Mouse (Mus musculus) cerebellum, postnatal 36 days (tissue): ENCODE measurements around the gene Trim23.
"Not testable (repeated sequence)": the region's sequence is repeated elsewhere in the genome, so short reads cannot be mapped to it uniquely, and the experiment has no call there.

Experiments used
- DNase-seq, 2 experiments: peaks; one replicate each; pipeline ENCODE4 v3.0.0; 2021 to 2022; ENCODE audit warnings: mixed read lengths in 2 of 2

The Trim23 gene

DNA sequence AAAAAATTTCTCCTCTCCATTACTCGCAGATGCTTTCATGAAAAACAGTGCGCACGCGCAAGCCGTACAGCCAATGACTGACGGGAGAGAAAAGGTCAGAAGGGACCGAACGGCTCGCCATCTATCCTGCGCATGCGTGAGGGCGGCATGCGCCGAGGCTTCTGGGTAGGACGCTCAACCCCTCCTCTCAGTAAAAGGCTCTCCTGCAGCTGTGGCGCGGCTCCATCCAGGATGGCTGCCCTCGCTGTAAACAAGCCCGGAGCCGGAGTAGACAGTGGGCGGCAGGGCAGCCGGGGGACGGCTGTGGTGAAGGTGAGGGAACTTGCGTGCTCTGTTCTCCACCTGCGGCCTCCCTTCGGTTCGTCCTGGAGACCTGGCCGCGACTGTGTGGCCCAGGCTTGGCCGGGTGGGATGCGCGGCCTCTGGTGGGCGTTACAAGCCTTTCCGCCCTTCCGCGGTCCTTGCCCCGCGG is at the start of gene Trim23:
Gene Trim23 (plus strand): TSS at position 148 of the 472 bp plus-strand sequence.
- DNase-seq, result peak; percentile 97

DNA sequence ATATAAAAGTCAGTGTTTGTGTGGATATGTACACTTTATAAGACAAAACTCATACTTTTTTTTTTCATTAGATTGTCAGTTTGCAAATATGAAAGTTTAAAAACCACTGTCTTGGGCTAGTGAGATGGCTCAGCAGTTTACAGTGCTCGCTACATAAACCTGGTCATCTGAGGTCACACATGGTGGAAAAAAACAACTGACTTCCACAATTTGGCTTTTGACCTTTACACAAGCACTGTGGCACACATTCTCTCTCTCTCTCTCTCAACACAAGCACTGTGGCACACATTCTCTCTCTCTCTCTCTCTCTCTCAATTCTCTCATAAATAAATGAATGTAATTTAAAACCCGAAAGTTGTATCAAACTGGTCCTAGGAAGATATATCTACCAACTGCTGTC is 46.0 kb upstream of the Trim23 start:
- no peak for DNase-seq

DNA sequence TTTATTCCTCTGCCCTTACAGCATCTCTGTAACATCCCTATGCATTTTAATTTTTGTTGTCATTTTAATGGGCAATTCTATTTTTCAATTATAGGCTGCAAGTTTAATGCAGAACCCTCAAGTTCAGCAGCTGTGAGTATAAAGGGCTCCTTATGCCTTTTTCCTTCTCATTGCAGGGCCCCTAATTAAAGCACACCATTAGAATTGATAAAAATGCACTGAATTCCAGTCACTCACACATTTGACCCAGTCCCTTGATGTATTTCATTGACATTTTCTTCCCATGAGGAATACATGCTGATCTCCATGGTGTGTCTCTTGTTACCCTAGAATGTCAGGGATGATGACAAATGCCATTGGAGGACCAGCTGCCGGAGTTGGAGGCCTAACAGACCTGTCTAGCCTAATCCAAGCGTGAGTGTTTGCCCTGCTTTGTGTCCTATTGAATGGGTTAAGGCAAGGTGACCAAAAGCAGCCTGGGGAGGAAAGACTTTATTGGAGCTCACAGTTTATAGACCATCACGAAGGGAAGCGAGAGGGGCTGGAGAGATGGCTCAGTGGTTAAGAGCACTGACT is 44.0 kb upstream of the Trim23 start:
- no peak for DNase-seq

DNA sequence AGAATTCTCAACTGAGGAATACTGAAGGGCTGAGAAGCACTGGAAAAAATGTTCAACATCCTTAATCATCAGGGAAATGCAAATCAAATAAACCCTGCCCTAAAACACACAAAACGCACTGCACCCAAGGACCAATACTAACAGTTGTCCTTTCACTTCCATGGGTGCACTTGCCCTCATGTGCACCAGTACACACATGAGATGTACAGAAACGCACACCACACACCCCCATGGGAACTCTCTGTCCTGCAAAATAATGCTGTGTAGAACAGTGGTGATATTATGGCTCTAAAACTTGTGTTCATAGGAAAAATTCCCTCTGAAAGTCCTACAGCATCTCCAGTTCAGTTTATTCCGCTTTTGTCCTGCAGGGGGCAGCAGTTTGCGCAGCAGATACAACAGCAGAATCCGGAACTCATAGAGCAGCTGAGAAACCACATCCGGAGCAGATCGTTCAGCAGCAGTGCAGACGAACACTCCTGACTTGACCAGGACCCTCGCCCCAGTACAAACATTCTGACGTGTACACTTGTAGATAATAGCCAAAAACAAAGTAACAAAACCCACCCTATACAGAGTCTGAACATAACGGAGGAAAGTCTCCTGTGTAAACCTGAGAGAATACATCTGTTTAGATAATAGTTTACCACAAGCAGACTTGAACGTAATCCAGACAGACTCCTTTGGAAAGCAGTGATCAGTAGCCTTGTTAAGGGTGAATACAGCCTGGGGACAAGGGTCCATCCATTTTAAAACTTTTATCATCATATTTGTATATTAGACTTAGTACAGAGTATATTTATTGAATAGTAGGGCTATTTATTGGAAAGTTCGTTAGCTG is 39.0 kb upstream of the Trim23 start:
- peak; percentile 79 to 86 for DNase-seq

DNA sequence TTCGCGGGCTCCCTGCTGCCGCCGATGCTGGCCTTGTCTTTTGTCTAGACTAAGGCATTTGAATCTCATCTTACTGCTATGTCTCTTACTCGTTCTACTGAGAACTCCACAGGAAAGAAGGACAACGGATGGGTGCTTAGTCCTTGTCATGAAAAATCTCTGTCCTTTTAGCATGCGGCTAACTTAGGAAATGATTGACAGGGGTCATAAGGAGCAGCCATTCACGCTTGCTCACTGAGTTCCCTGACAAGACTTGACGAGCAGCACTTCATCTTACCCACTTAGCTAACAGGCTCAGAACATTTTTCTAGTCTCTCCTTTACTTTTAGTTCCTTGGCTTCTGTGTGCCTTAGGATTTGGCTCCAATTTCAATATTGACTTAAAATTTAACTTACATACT is 33.7 kb upstream of the Trim23 start:
- no peak for DNase-seq

DNA sequence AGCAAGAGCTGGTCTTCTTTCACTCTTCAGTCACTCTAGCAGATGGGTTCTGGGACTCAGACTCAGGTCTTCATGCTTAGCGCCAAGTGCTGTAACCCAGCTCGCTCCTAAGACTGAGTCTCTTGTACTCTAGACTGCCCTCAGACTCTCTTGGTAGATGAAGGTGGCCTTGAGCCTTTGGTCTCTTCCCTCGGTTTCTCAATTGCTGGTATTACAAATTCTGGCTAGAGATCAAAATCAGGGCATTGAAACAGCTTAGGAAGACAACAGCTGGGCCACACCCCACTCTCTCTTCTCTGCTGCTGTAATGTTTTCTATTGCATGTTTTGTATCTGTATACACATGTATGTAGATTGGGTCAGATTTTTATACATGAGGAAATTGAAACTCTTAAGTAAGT is 33.0 kb upstream of the Trim23 start:
- no peak for DNase-seq

DNA sequence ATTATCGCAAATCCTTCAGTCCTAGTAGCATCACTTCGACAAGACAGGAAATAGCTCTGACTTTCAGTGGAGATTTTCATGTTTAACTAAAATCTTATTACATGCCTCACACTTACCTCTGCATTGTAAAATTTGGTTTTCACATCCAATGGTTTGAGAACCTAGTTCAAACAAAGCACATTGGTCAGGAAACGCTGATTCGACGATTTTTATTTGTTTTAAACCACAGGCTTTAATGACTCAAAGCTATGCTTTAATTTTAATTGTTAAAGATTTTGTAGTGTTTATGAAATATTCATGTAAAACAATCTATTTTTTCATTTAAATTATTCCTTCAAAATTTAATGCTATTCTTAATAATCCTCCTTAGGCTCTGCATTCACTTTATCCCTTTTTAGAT is 24.4 kb upstream of the Trim23 start:
- DNase-seq, result no peak

DNA sequence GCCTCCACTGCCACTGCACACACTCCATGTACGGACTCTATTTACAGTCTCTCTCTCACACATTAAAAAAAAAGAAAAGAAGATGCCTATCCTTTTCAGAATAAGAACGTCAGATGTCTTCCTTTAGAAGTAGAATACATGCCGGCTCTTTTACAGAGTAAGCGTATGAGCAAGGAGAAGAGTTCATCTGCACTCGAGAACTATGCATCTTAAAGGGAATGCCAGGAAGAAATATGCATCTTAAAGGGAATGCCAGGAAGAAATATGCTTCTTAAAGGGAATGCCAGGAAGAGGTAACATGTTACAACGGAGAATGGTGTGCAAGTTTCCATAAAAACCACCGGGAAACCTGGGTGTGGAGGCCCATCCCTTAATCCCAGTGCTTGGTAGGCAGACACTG is 23.5 kb upstream of the Trim23 start:
- no peak for DNase-seq

DNA sequence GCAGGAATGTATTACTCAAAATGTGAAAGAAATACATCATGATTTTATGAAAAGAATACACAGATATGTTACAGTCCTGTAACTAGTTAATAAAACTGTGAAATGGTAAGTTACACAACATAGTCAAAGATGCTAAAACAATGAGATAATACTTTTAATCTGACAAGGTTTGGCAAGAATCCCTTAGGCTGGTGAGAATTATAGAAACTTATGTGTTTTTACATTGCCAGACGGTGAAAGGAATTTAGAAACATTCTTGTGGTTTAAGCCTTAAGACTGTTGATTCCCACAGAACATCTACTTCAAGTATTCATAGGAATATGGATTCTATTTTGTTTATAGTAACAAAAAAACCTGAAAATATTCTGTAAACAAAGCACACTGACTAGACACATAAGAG is 22.9 kb upstream of the Trim23 start:
- no peak for DNase-seq

DNA sequence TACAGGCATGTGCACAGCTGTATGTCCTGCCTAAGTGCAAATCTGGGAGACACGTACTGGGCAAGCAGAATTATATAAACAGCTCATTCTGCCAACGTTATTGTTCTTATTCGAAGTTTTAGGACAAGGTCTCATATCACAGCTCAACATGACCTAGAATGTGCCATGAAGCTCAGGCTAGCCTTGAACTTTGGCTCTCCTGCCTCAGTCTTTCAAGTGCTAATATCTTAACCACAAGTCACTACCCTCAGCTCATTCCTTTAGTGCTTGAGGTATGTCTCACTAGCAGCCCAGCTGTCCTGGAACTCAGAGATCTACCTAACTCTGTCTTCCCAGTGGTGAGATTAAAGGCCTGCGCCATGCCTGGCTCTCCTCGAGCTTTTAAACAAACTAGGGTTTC is 6.9 kb upstream of the Trim23 start:
- DNase-seq, result no peak

DNA sequence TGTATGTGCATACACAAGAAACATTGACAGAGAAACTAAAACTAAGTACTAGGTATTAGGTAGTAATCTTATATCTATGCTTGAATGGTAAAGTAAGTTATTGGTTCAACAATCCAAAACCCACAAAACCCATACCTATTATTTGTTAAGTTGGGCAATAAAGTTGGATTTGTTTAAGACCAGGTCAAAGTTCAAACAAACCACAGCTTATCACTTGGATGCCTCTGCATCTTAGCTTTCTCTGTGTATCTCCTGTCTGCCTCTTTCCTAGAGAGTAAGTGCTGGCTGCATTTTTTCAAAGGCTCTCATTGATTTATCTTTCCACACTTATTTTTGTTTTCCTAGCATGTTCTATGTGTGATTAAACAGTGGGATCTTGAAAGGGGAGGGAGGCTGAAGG is 6.1 kb upstream of the Trim23 start:
- no peak for DNase-seq

DNA sequence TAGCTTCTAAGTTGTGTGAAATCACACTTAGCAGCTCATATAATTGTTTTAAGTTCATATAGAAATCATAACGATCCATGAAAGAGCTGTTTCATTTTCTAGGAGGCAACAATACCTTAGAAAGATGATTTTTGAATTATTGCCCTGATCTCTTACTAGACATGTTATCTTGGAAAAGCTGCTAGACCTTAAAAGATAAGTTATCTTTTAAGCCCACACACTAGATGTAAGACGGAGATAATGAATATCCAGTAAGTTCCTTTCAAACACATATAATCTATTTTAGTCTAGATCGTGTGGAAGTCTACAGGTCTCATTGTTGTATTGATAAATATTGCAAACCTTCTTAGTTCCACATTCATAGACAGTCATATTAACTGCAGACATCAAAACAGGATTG is 1.7 kb upstream of the Trim23 start:
- DNase-seq, result no peak

DNA sequence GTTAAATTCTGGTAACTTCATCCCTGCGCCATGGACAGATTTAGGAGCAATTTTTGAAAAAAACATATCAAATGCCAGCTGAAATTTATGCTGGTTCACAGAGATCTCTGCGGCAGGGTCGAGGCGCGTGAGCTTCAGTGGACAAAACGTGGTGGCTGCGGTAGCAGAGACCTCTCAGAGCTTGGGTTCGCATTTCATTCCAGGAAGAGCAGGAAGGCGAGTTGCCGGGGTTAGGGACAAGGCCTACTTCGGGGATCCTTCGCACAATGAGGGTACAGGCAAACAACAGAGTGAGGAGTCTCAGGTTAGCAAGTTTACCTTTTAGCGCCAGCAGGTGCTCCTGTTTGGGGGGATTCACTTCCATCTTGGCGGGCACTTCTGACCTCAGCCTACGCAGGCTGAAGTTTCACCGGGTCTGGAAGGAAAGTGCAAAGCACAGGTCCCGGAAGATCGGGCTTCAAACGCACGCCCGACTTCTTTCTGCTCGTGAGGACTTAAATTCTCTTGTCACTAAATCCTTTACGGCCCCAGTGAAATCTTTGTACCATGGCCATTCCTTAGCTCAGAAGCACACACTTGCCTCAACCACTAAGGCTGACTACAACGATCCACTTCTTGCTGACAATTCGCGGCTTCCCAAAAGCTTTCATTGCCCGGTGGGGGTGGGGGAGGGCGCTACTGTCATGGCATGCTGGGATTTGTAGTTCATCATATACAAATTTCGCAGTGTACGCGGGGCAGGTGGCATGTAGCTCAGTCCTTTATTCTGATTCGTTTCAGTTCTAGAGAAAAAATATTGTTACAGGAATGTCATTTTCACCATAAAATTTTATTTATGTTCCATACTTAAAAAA is 574 bp upstream of the Trim23 start, which contains the start of gene Trappc13:
Gene Trappc13 (minus strand): TSS at position 674 of the 854 bp plus-strand sequence.
- DNase-seq, result peak; percentile 84 to 87

DNA sequence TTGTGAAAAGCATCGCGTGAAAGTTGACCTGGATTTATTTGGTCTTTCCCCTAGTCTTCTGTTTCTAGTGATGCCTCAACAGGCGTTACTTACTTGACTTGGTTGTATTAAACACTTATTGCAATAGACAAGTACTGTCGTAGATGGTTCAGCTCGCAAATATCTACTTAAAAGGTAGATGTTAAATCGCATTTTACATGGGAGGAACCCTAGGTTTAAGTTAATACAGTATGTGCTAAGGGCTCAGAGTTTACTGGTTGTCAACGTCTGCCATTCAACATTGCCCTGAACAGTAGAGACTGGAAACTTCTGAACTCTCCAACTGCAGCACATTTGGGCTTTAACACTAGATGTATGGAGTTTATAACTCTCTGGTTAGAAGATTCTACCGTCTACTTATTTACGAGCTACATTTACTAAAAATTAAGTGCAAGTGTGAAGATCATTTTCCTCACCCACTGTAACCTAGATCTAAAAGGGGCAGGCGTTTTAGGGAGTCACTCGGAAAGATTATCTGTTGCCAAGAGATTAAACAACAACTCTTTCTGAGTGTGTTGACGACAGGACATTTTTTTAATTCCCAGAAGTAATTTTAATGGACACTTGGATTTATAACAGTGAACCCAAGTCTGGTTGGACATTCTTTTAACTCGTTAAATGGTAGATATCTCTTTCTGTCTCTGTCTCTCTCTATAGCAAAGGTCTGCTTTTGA is 735 bp downstream of the Trim23 start:
- no peak for DNase-seq

DNA sequence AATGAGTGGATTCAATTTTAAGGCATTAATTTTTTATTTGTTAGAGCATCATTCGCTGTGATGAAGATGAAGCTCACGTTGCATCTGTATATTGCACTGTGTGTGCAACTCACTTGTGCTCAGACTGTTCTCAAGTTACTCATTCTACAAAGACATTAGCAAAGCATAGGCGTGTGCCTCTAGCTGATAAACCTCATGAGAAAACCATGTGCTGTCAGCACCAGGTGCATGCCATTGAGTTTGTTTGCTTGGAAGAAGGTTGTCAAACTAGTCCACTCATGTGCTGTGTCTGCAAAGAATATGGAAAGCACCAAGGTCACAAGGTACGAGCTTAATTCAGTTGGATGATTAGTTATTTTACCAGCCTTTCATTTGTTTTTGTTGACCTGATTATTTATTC is 8.8 kb downstream of the Trim23 start:
- DNase-seq, result no peak

DNA sequence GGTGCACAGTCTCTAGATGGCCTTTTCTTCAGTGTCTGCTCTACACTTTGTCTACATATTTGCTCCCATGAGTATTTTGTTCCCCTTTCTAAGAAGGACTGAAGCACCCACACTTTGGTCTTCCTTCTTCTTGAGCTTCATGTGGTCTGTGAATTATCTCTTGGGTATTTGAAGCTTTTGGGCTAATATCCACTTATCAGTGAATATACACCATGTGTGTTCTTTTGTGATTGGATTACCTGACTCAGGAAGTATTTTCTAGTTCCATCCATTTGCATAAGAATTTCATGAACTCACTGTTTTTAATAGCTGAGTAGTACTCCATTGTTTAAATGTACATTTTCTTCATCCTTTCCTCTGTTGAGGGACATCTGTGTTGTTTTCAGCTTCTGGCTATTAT is 17.3 kb downstream of the Trim23 start:
- DNase-seq, result not testable (repeated sequence)

DNA sequence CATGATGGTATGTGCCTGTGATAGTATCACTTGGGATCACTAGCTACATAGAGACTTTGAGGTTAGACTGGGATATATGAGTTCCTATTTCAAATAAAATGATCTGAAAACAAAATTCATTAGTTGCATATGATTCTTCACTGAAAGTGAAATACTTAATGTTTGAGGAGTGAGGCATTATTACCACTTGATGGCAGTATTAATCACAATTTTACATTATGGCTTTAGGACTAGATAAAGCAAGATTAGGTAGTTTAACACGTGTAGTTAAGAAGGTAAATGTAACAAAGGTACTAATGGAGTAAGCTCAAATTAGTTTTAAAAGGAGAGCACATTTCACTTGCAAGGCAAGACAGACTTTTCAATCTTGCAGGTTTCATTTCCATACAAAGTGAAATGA is 25.7 kb downstream of the Trim23 start:
- DNase-seq, result no peak

DNA sequence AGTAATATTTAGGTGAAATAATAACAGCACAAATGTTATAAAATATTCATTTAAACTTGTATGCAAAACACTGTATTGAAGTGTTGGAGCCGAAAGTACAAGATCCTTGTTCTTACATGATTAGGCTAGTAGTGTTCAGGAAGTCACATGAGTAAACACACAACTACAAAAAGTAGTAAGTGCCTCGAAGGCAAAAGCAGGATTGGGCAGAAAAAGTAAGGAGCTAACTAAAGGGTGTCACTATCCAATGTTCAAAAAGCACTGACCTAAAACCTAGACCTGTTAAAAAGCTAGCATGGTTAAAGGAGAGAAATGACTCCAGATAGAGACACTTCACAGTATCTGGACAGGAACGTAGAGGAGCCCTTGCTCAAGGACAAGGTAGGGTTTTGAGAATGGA is 48.9 kb downstream of the Trim23 start:
- no peak for DNase-seq

DNA sequence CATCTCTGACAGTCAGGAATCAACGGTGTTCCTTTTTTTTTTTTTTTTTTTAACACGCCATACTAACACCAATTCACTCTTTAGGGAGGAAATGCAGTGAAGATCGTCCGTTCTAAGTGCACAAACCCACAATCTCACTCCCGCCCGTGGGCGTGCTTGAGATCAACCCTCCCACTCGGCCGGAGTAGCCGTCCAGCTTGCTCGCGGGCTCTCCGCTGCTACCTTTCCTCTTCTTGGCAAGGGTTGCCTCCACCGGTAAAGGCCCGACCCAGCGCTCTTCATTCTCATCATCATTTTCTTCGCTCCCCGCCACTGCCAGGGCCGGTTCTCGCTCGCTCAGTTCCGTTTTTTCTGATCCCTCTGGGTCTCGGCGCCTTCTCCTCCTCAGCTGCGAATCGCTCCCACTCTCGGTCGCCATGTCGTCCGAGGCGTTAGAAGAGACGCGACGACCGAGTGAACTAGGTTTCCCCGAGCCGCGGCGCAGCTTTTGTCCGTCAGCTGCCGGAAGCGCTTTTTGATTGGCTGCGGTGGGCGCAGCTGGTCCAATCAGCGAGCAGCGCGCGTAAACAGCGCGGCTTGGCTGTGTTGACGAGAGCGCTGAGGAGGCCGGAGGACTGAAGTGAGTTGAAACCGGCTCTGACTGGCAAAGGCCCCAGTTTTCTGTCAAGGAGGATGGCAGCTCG is 49.9 kb downstream of the Trim23 start, which contains the start of the genes Cenpk and Ppwd1:
Gene Cenpk (plus strand): TSS at position 228 of the 683 bp plus-strand sequence.
Gene Ppwd1 (minus strand): TSS at position 460 of the 683 bp plus-strand sequence.
- DNase-seq, result peak; percentile 96 to 98

DNA sequence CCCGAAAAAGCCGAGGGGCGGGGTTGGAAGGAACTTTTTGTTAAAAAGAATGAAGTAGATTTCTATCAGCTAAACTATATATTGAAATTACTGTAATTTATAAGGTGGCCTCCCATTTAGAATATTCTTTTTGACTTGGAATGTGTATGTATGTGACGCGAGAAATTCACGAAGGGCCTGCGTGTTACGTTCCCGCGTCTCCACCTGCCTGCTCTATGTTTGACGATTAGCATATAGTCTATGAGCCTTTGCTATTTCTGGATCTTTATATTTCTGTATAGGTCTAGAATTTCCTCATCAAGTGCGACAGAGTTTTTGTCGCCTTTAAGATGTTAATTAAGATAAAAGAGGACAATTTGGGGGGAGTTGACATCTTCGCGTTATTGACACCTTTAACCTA is 50.6 kb downstream of the Trim23 start:
- no peak for DNase-seq
